Mouse (Mus musculus) neural tube, embryonic 15.5 days (tissue): ENCODE measurements at regions not wholly inside any gene's neighbourhood (a gene's known extent, or its start where the extent isn't known, plus 50 kb on each side); places are given as distances from the start of the nearest gene placed in this dataset.

ENCODE experiments used
- ATAC-seq: fragments of 200-750 bp; cut with Nextera tagmentation; 2 replicates; pipeline ENCODE4 v1.8.0; 2017; ENCODE audit warnings: mild to moderate bottlenecking, moderate TSS enrichment, moderate library complexity; ENCODE audit not compliant: low FRiP score
- H3K27ac ChIP-seq: fragments of 300-500 bp; sonication (generic); replicated peaks from 2 replicates; pipeline ENCODE4 v1.5.1; 2015; ENCODE audit warnings: mild to moderate bottlenecking, inconsistent platforms
- H3K27me3 ChIP-seq: fragments of 300-500 bp; sonication (generic); replicated peaks from 2 replicates; pipeline ENCODE4 v1.6.1; 2015; ENCODE audit warnings: inconsistent platforms
- H3K36me3 ChIP-seq: fragments of 300-500 bp; sonication (generic); 2 replicates; pipeline ENCODE4 v1.6.1; 2015; ENCODE audit warnings: inconsistent platforms
- H3K4me1 ChIP-seq: fragments of 300-500 bp; sonication (generic); 2 replicates; pipeline ENCODE4 v1.6.1; 2015; ENCODE audit warnings: inconsistent platforms
- H3K4me2 ChIP-seq: fragments of 300-500 bp; sonication (generic); 2 replicates; pipeline ENCODE4 v1.6.1; 2015; ENCODE audit warnings: inconsistent platforms, mild to moderate bottlenecking, moderate library complexity
- H3K4me3 ChIP-seq: fragments of 300-500 bp; sonication (generic); replicated peaks from 2 replicates; pipeline ENCODE4 v1.5.1; 2015; ENCODE audit warnings: mild to moderate bottlenecking, inconsistent platforms
- H3K9ac ChIP-seq: fragments of 300-500 bp; sonication (generic); replicated peaks from 2 replicates; pipeline ENCODE4 v1.6.1; 2015; ENCODE audit warnings: mild to moderate bottlenecking, inconsistent platforms
- H3K9me3 ChIP-seq: fragments of 300-500 bp; sonication (generic); replicated peaks from 2 replicates; pipeline ENCODE4 v1.6.1; 2016; ENCODE audit warnings: inconsistent platforms
- WGBS: fragments of 180-500 bp; shearing (Covaris S2); methylation state at CpG from one replicate; pipeline ENCODE4 v1.1.7; 2015; ENCODE audit warnings: mixed read lengths; 5-methylcytosine and 5-hydroxymethylcytosine counted together

GRCm38 (mm10) chr15:57052287-57052686 lies 425.1 kb downstream of the Slc22a22 start:
- Histone ChIP-seq H3K36me3 (no peaks in the 10 kb centered on the region), H3K27me3 (no peaks in the 10 kb centered on the region), H3K27ac (no peak overlapping the region), H3K9me3 (no peaks in the 10 kb centered on the region), H3K4me3 (no peak overlapping the region), H3K9ac (no peak overlapping the region), H3K4me1 (no peaks in the 10 kb centered on the region), H3K4me2 (no peak overlapping the region)
- ATAC-seq = no peak
- 82% methylated on average over 1 of the region's 1 CpGs for WGBS

DNA sequence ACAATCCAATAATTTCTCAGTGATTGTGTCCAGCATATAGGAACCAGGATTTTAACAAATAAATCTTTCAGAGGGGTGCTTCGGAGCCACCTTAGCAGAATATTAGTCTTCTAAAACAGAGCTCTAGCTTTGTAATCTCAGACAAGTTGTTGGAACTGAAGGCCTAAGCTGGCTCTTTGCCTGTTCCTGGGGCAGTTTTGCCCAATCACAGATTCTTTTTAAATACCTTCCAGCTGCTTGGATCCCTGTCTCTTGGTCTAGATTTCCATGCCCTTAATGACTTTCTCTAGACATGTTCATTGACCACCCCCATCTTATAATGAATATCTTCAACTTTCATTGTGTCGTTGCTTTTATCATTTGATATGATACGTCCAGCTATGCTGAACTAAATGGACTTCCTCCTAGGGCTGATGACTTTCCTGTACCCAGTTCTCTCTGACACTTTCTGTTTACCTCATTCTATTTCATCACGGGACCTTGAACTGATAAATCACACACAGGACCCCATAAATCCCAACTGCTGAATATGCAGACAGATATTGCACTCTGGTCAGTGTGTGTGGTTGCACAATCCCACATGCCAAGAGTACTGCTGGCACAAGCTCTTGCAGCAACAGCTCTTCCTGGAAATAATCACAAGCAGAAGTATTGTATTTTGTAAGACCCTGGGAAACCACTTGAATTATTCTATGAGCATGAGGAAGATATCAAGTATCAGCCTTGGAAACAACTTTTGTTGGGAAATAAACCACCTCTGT lies 440.4 kb downstream of the Slc22a22 start:
- H3K4me2 ChIP-seq = no peak overlapping the region
- 87% methylated on average over 4 of the region's 4 CpGs for WGBS

DNA sequence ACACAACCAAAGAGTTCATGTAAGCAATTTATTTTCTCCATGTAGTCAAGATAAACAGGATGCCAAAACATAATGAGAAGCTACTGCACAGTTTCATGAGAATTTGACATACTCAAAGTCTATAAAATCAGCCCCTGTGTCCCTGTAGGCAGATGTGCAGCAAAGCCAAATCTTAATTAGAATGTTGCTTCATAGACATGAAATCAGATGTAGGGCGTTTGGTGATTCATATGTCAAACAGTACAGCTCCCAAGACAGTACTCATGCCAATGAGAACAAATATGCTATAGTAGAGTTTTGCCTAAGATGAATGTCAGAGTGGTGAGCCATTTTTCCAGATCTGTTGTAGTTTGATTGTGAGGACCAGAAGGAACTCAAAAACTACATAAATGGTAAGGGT lies 444.4 kb downstream of the Slc22a22 start:
- no peak overlapping the region for H3K27ac ChIP-seq
- no peak for ATAC-seq
- WGBS = 65% methylated on average over 1 of the region's 1 CpGs
- no peaks in the 10 kb centered on the region for H3K36me3 ChIP-seq
- no peaks in the 10 kb centered on the region for H3K4me1 ChIP-seq
- H3K9me3 ChIP-seq = no peaks in the 10 kb centered on the region
- no peaks in the 10 kb centered on the region for H3K27me3 ChIP-seq
- no peak overlapping the region for H3K9ac ChIP-seq
- no peak overlapping the region for H3K4me2 ChIP-seq
- no peak overlapping the region for H3K4me3 ChIP-seq

More for the DNA sequence above, 440.4 kb downstream of the Slc22a22 start:
- H3K4me1 ChIP-seq = no peaks in the 10 kb centered on the region
- H3K4me3 ChIP-seq = no peak overlapping the region
- no peak overlapping the region for H3K9ac ChIP-seq
- no peak overlapping the region for H3K27ac ChIP-seq
- H3K9me3 ChIP-seq = no peaks in the 10 kb centered on the region
- H3K27me3 ChIP-seq = no peaks in the 10 kb centered on the region
- no peaks in the 10 kb centered on the region for H3K36me3 ChIP-seq
- no peak for ATAC-seq
